Mouse (Mus musculus) cortical plate, adult 2 months (tissue): ENCODE data around the gene Podxl2. TPM values are rescaled to one million over a fixed set of nuclear protein-coding genes. Genes with fewer than 3 reads are reported as not detected.

Experiments
- H3K27ac ChIP-seq: fragments of 200-500 bp; 2 replicates; pipeline ENCODE4 v1.5.1; 2012; ENCODE audit warnings: low read length, control low read depth, inconsistent platforms; ENCODE audit not compliant: insufficient read depth
- H3K4me1 ChIP-seq: fragments of 200-500 bp; 2 replicates; pipeline ENCODE4 v1.6.1; 2011; ENCODE audit warnings: low read length; ENCODE audit not compliant: control insufficient read depth, insufficient read depth
- H3K4me3 ChIP-seq: fragments of 200-500 bp; 2 replicates; pipeline ENCODE4 v1.5.1; 2011; ENCODE audit warnings: mild to moderate bottlenecking, low read length, control low read depth; ENCODE audit not compliant: insufficient read depth
- CTCF ChIP-seq: fragments of 200-500 bp; IDR thresholded peaks from 2 replicates; pipeline ENCODE4 v1.5.1; 2011; ENCODE audit warnings: mild to moderate bottlenecking, control low read depth, low read length; ENCODE audit not compliant: insufficient read depth; ENCODE audit errors: extremely low read depth
- POLR2A ChIP-seq: fragments of 200-500 bp; IDR thresholded peaks from 2 replicates; pipeline ENCODE4 v1.6.1; 2011; ENCODE audit warnings: mild to moderate bottlenecking, low read length, control low read depth; ENCODE audit not compliant: insufficient read depth; ENCODE audit errors: extremely low read depth
- polyA plus RNA-seq: library from polyadenylated mRNA; depleted of rRNA; stranded (reverse); fragments of >200 nt; gene quantifications from 2 replicates; pipeline ENCODE4 v1.2.3, GENCODE M21; 2012; rRNA removed

Gene Podxl2
- 381 and 408 TPM in 2 replicates for polyA plus RNA-seq

GRCm38 (mm10) chr6:88874868-88875508, at the start of gene Podxl2:
Gene Podxl2, minus strand, starts transcription at chr6:88875044.
- H3K4me1 ChIP-seq: peaks cover 3% of the 10 kb centered on the region; the same call in 1 of the 2 replicates
- peak within 1 kb of the TSS; percentile 84 for H3K4me3 ChIP-seq
- no peak within 1 kb of the TSS; the same call in 1 of the 2 replicates for H3K27ac ChIP-seq
- no peak for TF ChIP-seq CTCF
- no peak for TF ChIP-seq POLR2A

- Histone ChIP-seq H3K27ac (no peak overlapping the region), H3K4me3 (no peak overlapping the region), H3K4me1 (no peaks in the 10 kb centered on the region)
- TF ChIP-seq POLR2A: no peak
- no peak for TF ChIP-seq CTCF
These were observed 44.0 kb upstream of the Podxl2 start for GRCm38 (mm10) chr6:88918802-88919201.

GRCm38 (mm10) chr6:88916153-88916552, 41.3 kb upstream of the Podxl2 start:
- TF ChIP-seq CTCF (peak; percentile 74), POLR2A (no peak)
- Histone ChIP-seq H3K4me3 (no peak overlapping the region), H3K27ac (no peak overlapping the region), H3K4me1 (no peaks in the 10 kb centered on the region)

GRCm38 (mm10) chr6:88915510-88915909, 40.7 kb upstream of the Podxl2 start:
- Histone ChIP-seq H3K4me1 (no peaks in the 10 kb centered on the region), H3K4me3 (no peak overlapping the region), H3K27ac (no peak overlapping the region)
- TF ChIP-seq CTCF (no peak), POLR2A (no peak)

GRCm38 (mm10) chr6:88914799-88915198, 40.0 kb upstream of the Podxl2 start:
- Histone ChIP-seq H3K27ac (no peak overlapping the region), H3K4me3 (no peak overlapping the region), H3K4me1 (no peaks in the 10 kb centered on the region)
- TF ChIP-seq CTCF (no peak), POLR2A (no peak)

- Histone ChIP-seq H3K4me3 (no peak overlapping the region), H3K4me1 (no peaks in the 10 kb centered on the region), H3K27ac (no peak overlapping the region)
- no peak for TF ChIP-seq CTCF
- TF ChIP-seq POLR2A: no peak
These were observed 38.6 kb upstream of the Podxl2 start for GRCm38 (mm10) chr6:88913440-88913839.

GRCm38 (mm10) chr6:88913022-88913421, 38.2 kb upstream of the Podxl2 start:
- Histone ChIP-seq H3K4me3 (no peak overlapping the region), H3K4me1 (no peaks in the 10 kb centered on the region), H3K27ac (no peak overlapping the region)
- no peak for TF ChIP-seq CTCF
- no peak for TF ChIP-seq POLR2A

- H3K4me1 ChIP-seq: no peaks in the 10 kb centered on the region
- no peak overlapping the region for H3K4me3 ChIP-seq
- H3K27ac ChIP-seq: no peak overlapping the region
- TF ChIP-seq POLR2A (no peak), CTCF (no peak)
These were observed 34.3 kb upstream of the Podxl2 start for GRCm38 (mm10) chr6:88909151-88909550.

GRCm38 (mm10) chr6:88906369-88907108, 31.7 kb upstream of the Podxl2 start:
- H3K4me3 ChIP-seq: no peak overlapping the region
- H3K27ac ChIP-seq: no peak overlapping the region
- peak; percentile 89 for TF ChIP-seq CTCF
- no peak for TF ChIP-seq POLR2A
- peaks cover 5% of the 10 kb centered on the region for H3K4me1 ChIP-seq

- Histone ChIP-seq H3K27ac (no peak overlapping the region), H3K4me3 (no peak overlapping the region), H3K4me1 (peaks cover 5% of the 10 kb centered on the region)
- no peak for TF ChIP-seq CTCF
- no peak for TF ChIP-seq POLR2A
These were observed 30.2 kb upstream of the Podxl2 start for GRCm38 (mm10) chr6:88905042-88905441.
